Mouse (Mus musculus) midbrain, embryonic 11.5 days (tissue): ENCODE data around the gene Dlx5. TPM values are rescaled to one million over a fixed set of nuclear protein-coding genes. Genes with fewer than 3 reads are reported as not detected.

ENCODE experiments used
- ATAC-seq: fragments of 200-750 bp; cut with Nextera tagmentation; 2 replicates; pipeline ENCODE4 v1.8.0; 2017; ENCODE audit warnings: moderate TSS enrichment, moderate library complexity; ENCODE audit not compliant: low FRiP score
- DNase-seq: peaks from one replicate; pipeline ENCODE4 v3.0.0; 2015; ENCODE audit warnings: low spot score; ENCODE audit errors: missing footprints
- H3K27ac ChIP-seq: fragments of 300-500 bp; sonication (generic); 2 replicates; pipeline ENCODE4 v1.5.1; 2014; ENCODE audit warnings: low read depth, low read length
- H3K27me3 ChIP-seq: fragments of 300-500 bp; sonication (generic); 2 replicates; pipeline ENCODE4 v1.6.1; 2014; ENCODE audit warnings: mild to moderate bottlenecking, low read length, moderate library complexity, mixed read lengths; ENCODE audit not compliant: control insufficient read depth, insufficient read depth
- H3K36me3 ChIP-seq: fragments of 300-500 bp; sonication (generic); 2 replicates; pipeline ENCODE4 v1.6.1; 2014; ENCODE audit warnings: mild to moderate bottlenecking, low read length, moderate library complexity, mixed read lengths; ENCODE audit not compliant: control insufficient read depth, insufficient read depth
- H3K4me1 ChIP-seq: fragments of 300-500 bp; sonication (generic); 2 replicates; pipeline ENCODE4 v1.6.1; 2014; ENCODE audit warnings: low read length; ENCODE audit not compliant: control insufficient read depth, insufficient read depth
- H3K4me2 ChIP-seq: fragments of 300-500 bp; sonication (generic); 2 replicates; pipeline ENCODE4 v1.6.1; 2014; ENCODE audit warnings: mild to moderate bottlenecking, moderate library complexity
- H3K4me3 ChIP-seq: fragments of 300-500 bp; sonication (generic); 2 replicates; pipeline ENCODE4 v1.5.1; 2014; ENCODE audit warnings: low read depth, low read length
- H3K9ac ChIP-seq: fragments of 300-500 bp; sonication (generic); 2 replicates; pipeline ENCODE4 v1.6.1; 2014; ENCODE audit warnings: low read length
- H3K9me3 ChIP-seq: fragments of 300-500 bp; sonication (generic); 2 replicates; pipeline ENCODE4 v1.6.1; 2016; ENCODE audit warnings: low read length; ENCODE audit not compliant: control insufficient read depth
- WGBS: fragments of 180-500 bp; shearing (Covaris S2); extraction: QIAGEN DNeasy Blood & Tissue Kit; methylation state at CpG from one replicate; pipeline ENCODE4 v1.1.7; 2014; 5-methylcytosine and 5-hydroxymethylcytosine counted together
- polyA plus RNA-seq: library from polyadenylated mRNA; unstranded; fragments of >200 nt; fragmentation: Nextera tagmentation; extraction: Ambion mirVana; gene quantifications from 2 replicates; pipeline ENCODE4 v1.2.1, GENCODE M21; 2014

Dlx5 gene
- polyA plus RNA-seq, result 5.2 and 7.7 TPM in 2 replicates

DNA sequence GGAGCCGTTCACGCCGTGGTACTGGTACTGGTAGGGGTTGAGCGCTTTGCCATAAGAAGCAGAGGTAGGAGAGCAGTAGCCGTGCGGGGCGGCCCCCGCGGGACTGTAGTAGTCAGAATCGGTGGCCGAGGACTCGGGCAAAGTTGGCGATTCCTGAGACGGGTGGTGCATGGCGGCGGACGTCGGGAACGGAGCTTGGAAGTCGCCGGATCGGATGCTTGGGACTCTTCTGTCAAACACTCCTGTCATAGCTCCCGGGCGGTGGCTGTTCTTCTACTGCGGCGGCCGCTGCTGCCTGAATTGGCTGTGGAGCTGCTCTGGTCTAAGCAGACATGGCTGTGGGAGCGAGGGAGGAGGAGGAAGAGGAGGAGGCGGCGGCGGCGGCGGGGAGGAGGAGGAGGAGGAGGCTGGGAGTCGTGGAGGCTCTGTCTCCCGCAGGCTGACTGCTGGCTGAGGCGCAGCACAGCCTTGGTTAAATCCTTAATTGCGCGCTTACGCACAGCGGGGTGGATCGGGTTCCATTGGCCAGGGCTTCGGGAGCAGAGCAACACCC is at the start of gene Dlx5:
TSS of gene Dlx5 (minus strand) at position 448 of the 553 bp plus-strand sequence.
- peak within 1 kb of the TSS; percentile 41 for H3K4me3 ChIP-seq
- H3K27me3 ChIP-seq, result peaks cover 71% of the 10 kb centered on the region
- WGBS, result under 1% methylated on average over 40 of the region's 42 CpGs
- H3K27ac ChIP-seq, result no peak within 1 kb of the TSS
- DNase-seq (no peak), ATAC-seq (peak; percentile 41)
- H3K9me3 ChIP-seq, result no peaks in the 10 kb centered on the region
- H3K36me3 ChIP-seq, result no peaks in the 10 kb centered on the region
- H3K9ac ChIP-seq, result no peak within 1 kb of the TSS; the same call in none of the 2 replicates
- H3K4me2 ChIP-seq, result peak within 1 kb of the TSS; percentile 81
- peaks cover 9% of the 10 kb centered on the region; the same call in 1 of the 2 replicates for H3K4me1 ChIP-seq

DNA sequence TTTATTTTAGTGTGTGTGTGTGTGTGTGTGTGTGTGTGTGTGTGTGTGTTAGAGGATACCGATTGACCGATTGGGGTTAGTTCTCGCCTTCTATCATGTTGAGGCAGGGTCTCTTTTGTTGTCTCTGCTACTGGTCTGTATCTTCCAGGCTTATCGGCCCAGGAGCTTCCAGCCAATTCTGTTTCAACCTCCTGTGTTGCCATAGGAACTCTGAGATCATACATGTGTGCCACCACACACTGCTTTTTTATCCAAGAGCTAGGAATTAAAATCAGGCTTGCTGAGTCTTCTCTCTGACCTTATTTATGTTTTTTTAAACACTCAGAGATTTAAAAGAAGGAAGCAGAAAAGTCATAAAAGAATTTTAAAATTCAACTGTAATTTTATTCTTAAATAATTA is 49.6 kb upstream of the Dlx5 start:
- no peaks in the 10 kb centered on the region for H3K9me3 ChIP-seq
- no peak overlapping the region for H3K9ac ChIP-seq
- no peak for DNase-seq
- ATAC-seq, result no peak
- no peaks in the 10 kb centered on the region for H3K27me3 ChIP-seq
- no peaks in the 10 kb centered on the region for H3K4me1 ChIP-seq
- no peak overlapping the region for H3K4me2 ChIP-seq
- 87% methylated on average over 4 of the region's 4 CpGs for WGBS
- no peak overlapping the region for H3K27ac ChIP-seq
- no peak overlapping the region for H3K4me3 ChIP-seq
- H3K36me3 ChIP-seq, result no peaks in the 10 kb centered on the region

DNA sequence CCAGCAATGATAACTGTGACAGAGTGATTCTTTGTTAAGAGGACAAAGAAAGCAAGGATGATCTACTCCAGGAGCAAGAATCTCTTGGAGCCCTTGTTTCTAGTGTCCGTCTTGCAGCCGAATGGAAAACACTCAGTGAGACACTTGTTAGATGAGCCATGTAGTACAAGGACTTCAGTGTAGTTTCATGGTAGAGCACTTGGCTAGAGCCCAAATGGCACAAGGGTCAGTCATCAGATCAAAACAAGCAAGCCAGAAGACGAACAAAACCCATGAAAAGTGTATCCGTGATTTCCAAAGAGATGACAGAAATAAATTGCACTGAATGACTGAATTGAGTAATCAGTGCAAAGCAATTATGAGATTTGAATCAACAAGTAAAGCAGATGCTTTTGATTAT is 48.9 kb upstream of the Dlx5 start:
- DNase-seq (no peak), ATAC-seq (no peak)
- H3K4me1 ChIP-seq, result no peaks in the 10 kb centered on the region
- H3K27me3 ChIP-seq, result no peaks in the 10 kb centered on the region
- no peak overlapping the region for H3K4me2 ChIP-seq
- no peak overlapping the region for H3K9ac ChIP-seq
- H3K27ac ChIP-seq, result no peak overlapping the region
- 91% methylated on average over 4 of the region's 4 CpGs for WGBS
- no peak overlapping the region for H3K4me3 ChIP-seq
- H3K36me3 ChIP-seq, result no peaks in the 10 kb centered on the region
- no peaks in the 10 kb centered on the region for H3K9me3 ChIP-seq

DNA sequence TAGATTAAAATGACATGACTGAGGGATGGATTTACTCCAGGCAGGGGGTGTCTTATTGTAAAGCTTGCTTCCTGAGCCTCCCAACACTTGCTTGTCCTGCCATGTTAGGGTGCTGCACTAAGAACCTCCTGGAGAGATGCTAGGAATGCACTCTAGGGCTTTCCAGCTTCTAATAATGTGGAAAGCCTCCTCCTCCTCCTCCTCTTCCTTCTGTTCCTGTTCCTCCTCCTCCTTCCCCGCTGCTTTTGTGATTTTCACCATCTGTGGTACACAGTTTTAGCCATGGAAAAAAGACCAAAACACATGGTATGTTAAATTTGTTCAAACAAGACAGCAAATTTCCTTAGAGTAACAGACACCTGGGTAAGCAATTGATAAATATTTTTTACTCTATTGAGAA is 43.4 kb upstream of the Dlx5 start:
- no peak overlapping the region for H3K4me2 ChIP-seq
- no peaks in the 10 kb centered on the region for H3K9me3 ChIP-seq
- no peak overlapping the region for H3K9ac ChIP-seq
- H3K4me1 ChIP-seq, result no peaks in the 10 kb centered on the region
- ATAC-seq, result no peak
- 58% methylated on average over 1 of the region's 1 CpGs for WGBS
- H3K36me3 ChIP-seq, result no peaks in the 10 kb centered on the region
- no peak overlapping the region for H3K27ac ChIP-seq
- H3K4me3 ChIP-seq, result no peak overlapping the region
- no peak for DNase-seq
- H3K27me3 ChIP-seq, result no peaks in the 10 kb centered on the region

DNA sequence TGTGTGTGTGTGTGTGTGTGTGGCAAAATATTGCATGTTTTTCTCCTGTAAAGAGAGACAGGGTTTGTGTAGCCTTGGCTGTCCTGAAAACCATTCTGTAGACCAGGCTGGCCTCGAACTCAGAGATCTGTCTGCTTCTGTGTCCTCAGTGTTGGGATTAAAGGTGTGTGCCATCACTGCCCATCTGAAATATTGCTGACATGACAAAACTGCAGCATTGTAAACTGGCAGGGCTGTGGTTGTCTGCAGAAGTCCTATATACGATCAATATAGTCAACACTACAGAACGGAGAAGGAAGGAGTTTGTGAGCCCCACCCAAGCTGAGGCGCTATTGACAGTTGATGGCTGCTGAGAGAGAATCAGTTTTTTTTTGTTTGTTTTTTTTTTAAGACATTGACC is 35.4 kb upstream of the Dlx5 start:
- H3K4me3 ChIP-seq, result no peak overlapping the region
- H3K4me1 ChIP-seq, result no peaks in the 10 kb centered on the region
- H3K36me3 ChIP-seq, result no peaks in the 10 kb centered on the region
- no peak overlapping the region for H3K9ac ChIP-seq
- no peak overlapping the region for H3K27ac ChIP-seq
- 87% methylated on average over 4 of the region's 4 CpGs for WGBS
- no peaks in the 10 kb centered on the region for H3K27me3 ChIP-seq
- DNase-seq, result no peak
- no peak for ATAC-seq
- no peak overlapping the region for H3K4me2 ChIP-seq
- no peaks in the 10 kb centered on the region for H3K9me3 ChIP-seq

DNA sequence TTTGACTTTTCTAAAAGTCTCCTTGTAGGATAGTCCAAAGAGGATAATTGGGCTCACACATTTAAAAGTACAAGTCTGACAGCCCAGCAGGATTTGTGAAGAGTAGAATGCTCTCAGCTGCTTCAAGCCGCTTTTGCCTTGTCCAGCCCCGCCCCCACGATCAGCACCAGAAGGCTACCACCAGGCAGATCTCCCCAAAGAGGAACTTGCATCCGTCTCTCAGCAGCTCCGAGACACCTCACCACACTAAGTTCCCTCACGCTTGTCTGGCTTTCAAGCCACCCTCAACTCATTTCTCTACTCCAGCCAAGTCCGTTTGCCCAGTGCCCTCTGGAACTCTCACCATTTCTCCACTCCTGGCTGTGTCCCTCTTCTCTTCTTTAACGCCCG is 33.6 kb upstream of the Dlx5 start:
- H3K4me3 ChIP-seq, result no peak overlapping the region

DNA sequence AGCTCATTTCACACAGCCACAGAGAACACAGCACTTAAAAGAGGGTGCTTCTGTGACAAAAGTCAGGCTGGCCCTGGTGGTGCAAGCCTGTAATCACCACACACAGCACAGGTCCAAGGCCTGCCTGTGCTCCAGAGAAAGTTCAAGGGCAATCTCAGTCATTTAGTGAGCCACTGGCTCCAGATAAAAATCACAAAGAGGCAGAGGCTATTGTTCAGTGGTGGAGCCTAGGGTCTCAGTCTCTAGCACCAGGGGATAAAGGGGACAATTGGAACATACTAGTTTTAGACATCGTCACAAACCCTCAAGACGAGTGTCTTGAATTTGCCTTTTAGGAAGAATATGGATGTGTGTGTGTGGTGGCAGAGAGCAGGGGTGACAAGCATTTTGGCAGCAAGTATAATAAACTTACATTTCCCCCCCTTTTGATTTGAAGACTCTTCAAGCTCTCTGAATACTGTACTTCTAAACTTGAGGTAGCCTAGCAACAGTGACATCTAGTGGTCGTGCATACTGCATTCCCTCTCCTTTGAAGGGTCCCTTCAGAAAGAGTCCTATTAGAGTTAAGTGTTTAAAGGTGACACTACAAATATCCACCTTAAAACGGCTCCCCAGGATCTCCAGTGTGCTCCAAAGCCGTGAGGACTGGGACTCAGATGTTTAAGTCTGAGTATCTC is 33.1 kb upstream of the Dlx5 start:
- Histone ChIP-seq H3K36me3 (no peaks in the 10 kb centered on the region), H3K4me1 (no peaks in the 10 kb centered on the region), H3K27me3 (no peaks in the 10 kb centered on the region), H3K4me2 (no peak overlapping the region), H3K27ac (no peak overlapping the region), H3K9ac (no peak overlapping the region), H3K4me3 (no peak overlapping the region), H3K9me3 (no peaks in the 10 kb centered on the region)
- ATAC-seq (peak; percentile 78; the same call in 1 of the 2 replicates), DNase-seq (peak; percentile 86)
- 44% methylated on average over 5 of the region's 5 CpGs for WGBS

More for the DNA sequence above, 33.6 kb upstream of the Dlx5 start:
- no peaks in the 10 kb centered on the region for H3K9me3 ChIP-seq
- no peak overlapping the region for H3K4me2 ChIP-seq
- no peaks in the 10 kb centered on the region for H3K4me1 ChIP-seq
- no peaks in the 10 kb centered on the region for H3K36me3 ChIP-seq
- no peak for ATAC-seq
- H3K9ac ChIP-seq, result no peak overlapping the region
- no peak overlapping the region for H3K27ac ChIP-seq
- DNase-seq, result no peak
- 49% methylated on average over 9 of the region's 9 CpGs for WGBS
- H3K27me3 ChIP-seq, result no peaks in the 10 kb centered on the region

DNA sequence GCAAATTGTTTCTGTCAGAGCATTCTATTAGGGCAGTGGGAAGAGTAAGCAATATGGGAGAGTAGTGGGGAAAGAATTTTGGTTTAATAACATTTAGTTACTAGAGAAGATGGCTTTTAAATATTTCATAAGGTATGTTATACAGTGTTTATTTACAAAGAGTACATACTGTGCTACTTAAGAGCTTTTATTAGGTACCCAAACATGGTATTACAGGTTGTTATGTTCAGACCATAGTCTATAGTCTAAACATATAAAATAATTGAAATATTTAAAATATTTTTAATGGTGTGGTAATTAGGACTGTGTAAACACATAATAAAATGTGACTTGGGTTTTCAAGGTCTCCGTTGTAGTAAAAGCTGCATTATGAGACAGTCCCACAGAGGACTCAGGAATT is 32.4 kb upstream of the Dlx5 start:
- WGBS, result 94% methylated on average over 1 of the region's 1 CpGs
- Histone ChIP-seq H3K4me2 (no peak overlapping the region), H3K27ac (no peak overlapping the region), H3K4me3 (no peak overlapping the region), H3K36me3 (no peaks in the 10 kb centered on the region), H3K9ac (no peak overlapping the region), H3K27me3 (no peaks in the 10 kb centered on the region), H3K4me1 (no peaks in the 10 kb centered on the region), H3K9me3 (no peaks in the 10 kb centered on the region)
- ATAC-seq (no peak), DNase-seq (no peak)

DNA sequence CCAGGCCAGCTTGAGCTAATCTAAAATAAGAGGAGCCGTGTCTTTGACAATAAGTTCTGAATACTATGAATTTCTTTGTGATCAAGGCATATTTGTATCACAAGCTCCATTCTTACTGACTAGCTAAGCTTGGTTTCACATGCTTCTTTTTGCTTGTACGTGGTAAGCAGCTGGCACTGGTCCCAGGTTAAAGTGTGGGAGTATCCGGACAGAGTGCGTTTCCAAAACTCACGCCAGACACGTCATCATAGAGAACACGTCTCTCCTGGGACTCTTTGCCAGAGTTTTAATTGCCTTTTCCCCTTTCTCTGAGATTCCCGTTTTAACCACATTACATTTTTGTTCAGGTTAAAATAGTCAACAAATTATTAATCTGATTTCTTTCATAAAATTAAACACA is 27.7 kb upstream of the Dlx5 start:
- 91% methylated on average over 8 of the region's 8 CpGs for whole genome bisulfite sequencing
- Histone ChIP-seq H3K9ac (no peak overlapping the region), H3K4me1 (no peaks in the 10 kb centered on the region), H3K4me3 (no peak overlapping the region), H3K36me3 (no peaks in the 10 kb centered on the region), H3K27ac (no peak overlapping the region), H3K9me3 (no peaks in the 10 kb centered on the region), H3K4me2 (no peak overlapping the region), H3K27me3 (no peaks in the 10 kb centered on the region)
- ATAC-seq, result no peak
- no peak for DNase-seq
